Mouse (Mus musculus) embryonic fibroblast, embryonic 13.5 days (primary cell): ENCODE results near the gene Nfkb2. TPM values are rescaled to one million over a fixed set of nuclear protein-coding genes. Genes with fewer than 3 reads are reported as not detected.

ENCODE experiments used
- H3K27ac ChIP-seq: 2 replicates; pipeline ENCODE4 v1.5.1; 2012; ENCODE audit warnings: low read length, control low read depth, inconsistent platforms; ENCODE audit not compliant: insufficient read depth
- H3K4me1 ChIP-seq: 2 replicates; pipeline ENCODE4 v1.6.1; 2011; ENCODE audit warnings: low read length; ENCODE audit not compliant: control insufficient read depth, insufficient read depth
- H3K4me3 ChIP-seq: 2 replicates; pipeline ENCODE4 v1.5.1; 2011; ENCODE audit warnings: mild to moderate bottlenecking, control low read depth, low read length; ENCODE audit not compliant: insufficient read depth
- CTCF ChIP-seq: IDR thresholded peaks from 2 replicates; pipeline ENCODE4 v1.5.1; 2011; ENCODE audit warnings: mild to moderate bottlenecking, control low read depth, low read length, moderate library complexity, borderline replicate concordance; ENCODE audit not compliant: insufficient read depth
- POLR2A ChIP-seq: IDR thresholded peaks from 2 replicates; pipeline ENCODE4 v1.6.1; 2011; ENCODE audit warnings: low read depth, mild to moderate bottlenecking, control low read depth, low read length, moderate library complexity
- polyA plus RNA-seq: library from polyadenylated mRNA; stranded (reverse); fragments of >200 nt; gene quantifications from 2 replicates; pipeline ENCODE4 v1.2.4, GENCODE M21; 2011; ENCODE audit warnings: low read depth; ENCODE audit not compliant: missing spikeins, insufficient read length

Gene Nfkb2
- 42.3 and 44.8 TPM in 2 replicates for polyA plus RNA-seq

DNA sequence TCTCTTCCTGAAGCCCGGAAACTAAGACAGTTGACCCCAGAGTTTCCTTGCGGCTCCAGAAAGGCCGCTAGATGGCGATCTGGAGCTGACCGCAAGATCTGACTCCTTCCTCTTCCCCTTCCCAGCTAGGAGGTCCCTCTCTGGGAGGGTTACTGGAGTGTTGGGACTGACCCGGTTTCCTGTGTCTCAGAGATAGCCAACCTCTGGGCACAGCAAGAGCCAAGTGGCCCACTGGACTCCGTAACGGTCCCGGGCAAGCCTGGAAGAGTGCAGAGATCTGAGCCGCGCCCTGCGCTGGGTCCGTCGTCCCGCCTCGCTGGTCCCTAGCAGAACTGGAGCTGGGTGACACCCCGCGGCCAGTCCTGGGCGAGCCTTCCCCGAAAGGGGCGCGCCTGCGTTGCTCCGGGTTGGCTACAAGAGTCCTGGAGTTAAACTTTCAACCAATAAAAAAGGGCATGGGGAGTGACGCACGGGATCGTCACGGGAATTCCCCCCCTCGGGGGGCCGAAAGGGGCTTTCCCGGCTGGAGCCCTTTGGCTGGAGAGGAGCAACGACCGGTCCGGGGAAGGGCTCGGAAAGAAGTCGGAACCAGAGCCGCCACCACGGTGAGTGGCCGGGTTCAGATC lies at the start of gene Nfkb2:
Nfkb2 (plus strand) TSS at position 105 of the 626 bp plus-strand sequence.
- H3K27ac ChIP-seq: peak within 1 kb of the TSS; percentile 67
- peak within 1 kb of the TSS; percentile 74 for H3K4me3 ChIP-seq
- TF ChIP-seq POLR2A (peak; percentile 91), CTCF (peak; percentile 52; the same call in 1 of the 2 replicates)
- H3K4me1 ChIP-seq: peaks cover 6% of the 10 kb centered on the region

DNA sequence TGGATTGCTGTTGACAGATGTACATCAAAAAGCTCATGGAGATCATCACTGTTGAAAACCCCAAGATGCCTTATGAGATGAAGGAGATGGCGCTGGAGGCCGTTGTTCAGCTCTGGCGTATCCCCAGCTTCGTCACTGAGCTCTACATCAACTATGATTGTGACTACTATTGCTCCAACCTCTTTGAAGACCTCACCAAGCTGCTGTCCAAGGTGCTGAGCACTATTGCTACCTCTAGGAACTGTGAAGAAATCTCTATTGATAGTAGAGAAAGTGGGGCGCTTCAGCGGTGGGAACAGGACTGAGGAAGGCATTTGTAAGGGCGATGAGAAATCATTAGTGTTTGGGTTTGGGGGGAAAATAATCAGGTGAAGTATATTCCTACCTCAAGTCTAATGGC lies 39.4 kb upstream of the Nfkb2 start:
- H3K27ac ChIP-seq: no peak overlapping the region

DNA sequence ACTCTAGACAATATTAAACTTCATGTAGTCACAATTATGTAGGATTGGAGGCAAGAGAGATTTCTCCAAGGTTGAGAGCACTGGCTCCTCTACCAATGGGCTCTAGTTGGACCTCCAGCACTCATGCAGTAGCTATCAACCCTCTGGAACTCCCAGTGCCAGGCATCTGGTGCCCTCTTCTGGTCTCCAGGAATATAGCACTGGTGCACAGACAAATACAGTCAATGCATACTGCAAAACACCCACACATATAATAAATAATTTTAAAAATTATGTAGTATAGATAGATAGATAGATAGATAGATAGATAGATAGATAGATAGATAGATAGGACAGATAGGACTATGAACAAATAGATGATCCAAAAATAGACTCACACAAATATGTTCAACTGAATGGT lies 28.8 kb upstream of the Nfkb2 start:
- H3K4me3 ChIP-seq: no peak overlapping the region
- no peaks in the 10 kb centered on the region for H3K4me1 ChIP-seq
- TF ChIP-seq CTCF (no peak), POLR2A (no peak)
- no peak overlapping the region for H3K27ac ChIP-seq

More for the DNA sequence above, 39.4 kb upstream of the Nfkb2 start:
- H3K4me3 ChIP-seq: no peak overlapping the region
- H3K4me1 ChIP-seq: no peaks in the 10 kb centered on the region
- no peak for TF ChIP-seq POLR2A
- no peak for TF ChIP-seq CTCF

DNA sequence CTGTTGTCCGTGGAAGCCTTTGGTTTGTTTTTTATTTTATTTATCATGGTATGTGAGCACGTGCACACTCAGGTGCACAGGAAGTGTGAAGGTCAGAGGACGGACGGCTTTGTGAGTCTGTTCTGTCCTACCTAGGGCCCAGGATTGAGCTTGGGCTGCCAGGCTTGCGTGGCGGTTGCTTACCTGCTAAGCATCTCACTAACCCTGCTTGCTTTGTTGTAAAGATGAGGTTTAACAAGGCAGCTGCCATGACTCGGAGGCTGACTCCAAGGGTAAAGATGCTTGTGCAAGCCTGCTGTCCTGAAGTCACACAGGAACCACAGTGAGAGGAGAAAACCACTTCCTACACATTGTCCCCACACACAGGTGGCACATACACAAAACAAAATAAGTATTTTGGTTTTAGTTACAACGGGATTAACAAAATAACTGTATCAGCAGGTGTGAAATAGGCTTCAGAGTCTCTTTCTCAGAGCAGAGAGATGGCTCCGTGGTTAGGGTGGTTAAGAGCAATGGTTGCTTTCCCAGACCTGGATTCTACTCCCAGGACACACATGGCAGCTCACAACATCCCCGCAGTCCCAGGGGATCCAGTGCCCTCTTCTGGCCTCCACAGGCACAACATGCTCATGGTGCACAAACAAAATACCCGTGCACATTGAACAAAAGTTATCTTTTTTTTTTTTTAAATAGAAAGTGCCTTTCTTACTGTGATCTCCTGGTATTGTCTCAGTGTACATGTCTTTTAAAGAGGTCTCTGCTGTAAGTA lies 21.9 kb upstream of the Nfkb2 start:
- no peaks in the 10 kb centered on the region for H3K4me1 ChIP-seq
- TF ChIP-seq CTCF (0 out of 2 replicates have a peak, but pooled peaks have one; percentile 2), POLR2A (no peak)
- H3K27ac ChIP-seq: no peak overlapping the region
- H3K4me3 ChIP-seq: no peak overlapping the region

DNA sequence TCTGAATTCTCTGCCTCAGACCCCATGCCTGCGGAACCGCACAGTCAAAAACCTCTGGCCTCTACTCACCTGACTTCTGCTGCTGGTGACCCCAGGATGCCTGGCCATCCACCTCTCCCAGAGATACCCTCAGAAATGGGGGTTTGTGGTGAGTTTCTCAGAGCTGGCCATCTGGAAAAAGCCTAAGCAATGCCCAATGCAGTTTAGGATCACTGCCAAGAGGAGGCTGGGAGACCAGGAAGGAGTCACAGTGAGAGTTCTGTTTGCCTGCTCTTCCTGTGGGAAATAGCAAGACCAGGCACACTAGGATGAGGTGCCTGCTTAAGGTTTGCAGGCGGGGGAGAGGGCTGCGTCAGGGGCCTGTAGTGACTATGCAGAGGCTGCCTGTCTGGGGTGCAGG lies 19.4 kb upstream of the Nfkb2 start:
- Histone ChIP-seq H3K4me3 (no peak overlapping the region), H3K27ac (no peak overlapping the region), H3K4me1 (no peaks in the 10 kb centered on the region)
- TF ChIP-seq POLR2A (no peak), CTCF (no peak)

DNA sequence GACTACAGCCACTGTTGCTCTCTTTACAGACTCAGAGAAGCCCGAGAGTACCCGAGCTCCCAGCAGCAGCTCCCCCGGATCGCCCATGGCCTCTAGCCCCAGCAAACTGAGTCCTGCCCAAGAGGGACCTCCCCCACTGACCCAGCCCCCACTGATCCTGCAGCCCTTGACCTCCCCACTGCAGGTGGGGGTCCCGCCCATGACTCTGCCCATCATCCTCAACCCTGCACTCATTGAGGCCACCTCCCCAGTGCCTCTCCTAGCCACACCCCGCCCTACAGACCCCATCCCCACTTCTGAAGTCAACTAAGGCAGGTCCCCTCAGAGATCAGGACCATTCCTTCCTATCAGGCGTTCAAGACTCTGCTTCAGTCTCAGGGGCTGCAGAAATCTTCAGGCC lies 18.5 kb upstream of the Nfkb2 start:
- Histone ChIP-seq H3K4me1 (no peaks in the 10 kb centered on the region), H3K4me3 (no peak overlapping the region), H3K27ac (no peak overlapping the region)
- TF ChIP-seq POLR2A: no peak
- TF ChIP-seq CTCF: no peak

DNA sequence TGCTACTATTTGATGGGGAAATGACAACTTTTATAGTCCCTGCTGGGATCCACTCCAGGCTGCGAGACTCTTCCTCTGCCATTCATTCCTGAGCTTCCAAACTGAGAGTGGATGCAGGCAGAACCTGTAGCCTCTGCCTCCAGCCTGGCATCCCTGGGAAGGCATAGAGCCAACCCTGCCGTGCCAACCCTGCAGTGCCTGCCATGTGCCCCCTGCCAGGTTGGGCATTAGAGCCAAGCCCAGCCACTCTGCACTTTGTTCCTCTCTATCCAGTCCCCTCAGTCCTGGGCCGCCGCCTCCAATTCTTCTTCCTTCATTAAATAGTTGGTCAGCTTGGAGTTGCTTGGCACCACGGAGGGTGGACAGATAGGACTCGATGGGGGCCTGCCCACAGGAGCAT lies 18.1 kb upstream of the Nfkb2 start:
- Histone ChIP-seq H3K4me3 (no peak overlapping the region), H3K27ac (no peak overlapping the region), H3K4me1 (no peaks in the 10 kb centered on the region)
- TF ChIP-seq CTCF: no peak
- no peak for TF ChIP-seq POLR2A

DNA sequence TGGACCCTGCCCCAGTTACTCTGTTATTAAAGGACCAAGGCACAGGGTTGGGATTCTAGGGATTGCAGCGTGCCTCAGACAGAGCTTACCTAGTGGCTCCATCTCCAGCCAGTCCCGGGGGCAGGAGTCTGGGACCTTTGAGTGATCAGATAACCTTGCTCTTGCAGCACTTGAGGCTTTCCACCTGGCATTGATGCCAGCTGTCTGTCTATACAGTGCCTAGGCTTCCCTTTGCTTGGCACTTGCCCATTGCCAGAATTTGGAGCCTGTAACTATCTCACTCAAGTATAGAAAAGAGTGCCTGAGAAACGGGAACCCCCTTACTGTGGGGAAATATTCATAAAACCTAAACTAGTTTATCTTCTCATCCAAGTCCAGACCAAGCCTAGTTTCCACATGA lies 17.2 kb upstream of the Nfkb2 start:
- no peak for TF ChIP-seq CTCF
- no peak for TF ChIP-seq POLR2A
- Histone ChIP-seq H3K4me1 (no peaks in the 10 kb centered on the region), H3K4me3 (no peak overlapping the region), H3K27ac (no peak overlapping the region)

DNA sequence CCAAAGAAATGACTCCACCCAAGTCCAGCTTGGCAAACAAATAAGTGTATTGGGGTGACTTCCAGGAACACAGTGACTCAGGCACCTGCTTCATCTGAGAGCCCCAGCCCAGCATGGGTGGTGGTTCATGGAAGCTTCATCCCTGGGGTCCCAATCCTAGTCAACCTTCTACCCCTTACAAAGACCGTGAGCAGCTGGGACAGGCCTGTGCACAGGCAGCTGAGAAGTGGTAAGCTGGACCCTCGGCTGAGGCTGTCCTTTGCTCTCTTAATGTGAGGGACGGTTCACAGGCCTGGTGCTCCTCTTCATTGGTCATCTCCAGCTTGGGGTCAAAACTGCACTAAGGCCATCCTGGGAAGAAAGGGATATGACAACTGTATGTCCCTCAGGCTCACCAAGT lies 16.6 kb upstream of the Nfkb2 start:
- Histone ChIP-seq H3K4me1 (no peaks in the 10 kb centered on the region), H3K27ac (no peak overlapping the region), H3K4me3 (no peak overlapping the region)
- TF ChIP-seq POLR2A (no peak), CTCF (no peak)

DNA sequence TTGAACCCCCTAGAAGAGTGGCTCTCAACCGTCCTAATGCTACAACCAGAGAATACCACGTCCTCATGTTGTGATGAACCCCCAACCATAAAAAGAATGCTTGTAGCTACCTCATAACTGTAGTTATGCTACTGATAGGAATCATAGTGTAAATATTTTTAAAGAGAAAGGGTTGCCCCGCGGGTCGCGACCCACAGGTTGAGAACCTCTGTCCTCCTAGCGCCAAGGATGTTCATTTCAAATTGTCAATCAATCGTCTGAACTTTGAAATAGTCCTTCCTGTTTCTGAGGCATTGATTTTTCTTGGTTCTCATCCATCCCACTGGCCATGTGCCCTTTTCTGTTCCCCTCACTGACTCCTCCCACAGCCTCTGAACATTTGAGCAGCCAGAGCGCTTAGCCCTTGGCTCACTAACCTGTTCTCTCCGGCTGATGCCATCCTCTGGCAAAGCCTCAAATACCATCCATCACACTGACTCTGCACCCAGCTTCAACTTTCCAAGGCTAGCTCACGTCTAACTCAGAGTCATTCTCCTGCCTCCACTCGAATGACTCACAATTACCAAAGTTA lies 13.5 kb upstream of the Nfkb2 start:
- Histone ChIP-seq H3K27ac (no peak overlapping the region), H3K4me3 (no peak overlapping the region), H3K4me1 (no peaks in the 10 kb centered on the region)
- TF ChIP-seq CTCF (no peak), POLR2A (no peak)
